ENCODE assay signal across 7 mouse cellular contexts in genomic region chr3:37724171-37724804, GRCm38 (mm10). TPM values are rescaled to one million over a fixed set of nuclear protein-coding genes. Genes with fewer than 3 reads are reported as not detected.
A peak's percentile ranks its signal among the peaks of the same experiment; 100 is the strongest.
DNase-seq lines count a peak whose midpoint lies in the region; ATAC-seq and TF ChIP-seq lines count a peak whose summit lies in the region.

Gm5148 (minus strand) TSS chr3:37724490.

- H3K27ac ChIP-seq in heart, embryonic 15.5 days: peak within 1 kb of the TSS; percentile 18; the same call in 1 of the 2 replicates
- H3K27ac ChIP-seq in liver, embryonic 14.5 days: no peak within 1 kb of the TSS

- H3K9me3 ChIP-seq in heart, embryonic 15.5 days (replicated peaks): no peaks in the 10 kb centered on the region
- no peaks in the 10 kb centered on the region for H3K9me3 ChIP-seq in liver, embryonic 14.5 days (ENCODE audit: control insufficient read depth, low read length)

- TF ChIP-seq CTCF in liver, embryonic 14.5 days (IDR thresholded peaks at IDR 0.05; ENCODE audit: low read depth): 0 out of 2 replicates have a peak, but pooled peaks have one; percentile 13

- peak; percentile 91 for ATAC-seq in activated CD4-positive, CD25-positive, alpha-beta regulatory T cell, adult 4 months
- 0 out of 2 replicates have a peak, but pooled peaks have one; percentile 39 for ATAC-seq in heart, embryonic 15.5 days (replicated peaks; ENCODE audit: insufficient number of reproducible peaks, insufficient read depth, low FRiP score, low read depth)
- ATAC-seq in liver, embryonic 14.5 days (ENCODE audit: insufficient read depth): peak; percentile 41; the same call in 1 of the 2 replicates

- peak within 1 kb of the TSS; percentile 38 for H3K9ac ChIP-seq in heart, embryonic 15.5 days
- H3K9ac ChIP-seq in liver, embryonic 14.5 days (replicated peaks): no peak within 1 kb of the TSS

- WGBS in heart, embryonic 15.5 days: 5% methylated on average over 24 of the region's 24 CpGs
- WGBS in liver, embryonic 14.5 days (ENCODE audit: insufficient replicate concordance): 5% methylated on average over 24 of the region's 24 CpGs

- H3K4me1 ChIP-seq in heart, embryonic 15.5 days (replicated peaks): peaks cover 32% of the 10 kb centered on the region
- peaks cover 0 to 25% of the 10 kb centered on the region in 2 experiments; a peak in 3 of 4 replicates for H3K4me1 ChIP-seq in liver, embryonic 14.5 days (replicated peaks; ENCODE audit: control insufficient read depth in 2 of 2, insufficient read depth in 2 of 2, low read length in 1 of 2)

- peaks cover 2% of the 10 kb centered on the region; the same call in 1 of the 2 replicates for H3K27me3 ChIP-seq in heart, embryonic 15.5 days
- peaks cover 22% of the 10 kb centered on the region for H3K27me3 ChIP-seq in liver, embryonic 14.5 days (ENCODE audit: control insufficient read depth, insufficient read depth, low read length)

- peak within 1 kb of the TSS; percentile 83 for H3K4me2 ChIP-seq in heart, embryonic 15.5 days
- peak within 1 kb of the TSS; percentile 49 for H3K4me2 ChIP-seq in liver, embryonic 14.5 days (ENCODE audit: low read depth)

- peak within 1 kb of the TSS; percentile 50 for H3K4me3 ChIP-seq in heart, embryonic 15.5 days
- peak within 1 kb of the TSS; percentile 23 to 44; a peak in 3 of 4 replicates for H3K4me3 ChIP-seq in liver, embryonic 14.5 days (ENCODE audit: insufficient read depth in 1 of 2, low read depth in 2 of 2, low read length in 2 of 2)

- no peaks in the 10 kb centered on the region for H3K36me3 ChIP-seq in heart, embryonic 15.5 days
- no peaks in the 10 kb centered on the region for H3K36me3 ChIP-seq in liver, embryonic 14.5 days (replicated peaks; ENCODE audit: control insufficient read depth, insufficient read depth, low read depth)

- peak; percentile 88 to 89 for DNase-seq in cerebellum, postnatal 25 days
- DNase-seq in kidney, postnatal 36 days: peak; percentile 94
- no peak for DNase-seq in liver, embryonic 14.5 days (ENCODE audit: low read depth in 3 of 3, low spot score in 3 of 3)
- DNase-seq in naive thymus-derived CD4-positive, alpha-beta T cell, adult 2 months (ENCODE audit: low read depth): peak; percentile 87
- DNase-seq in testis, postnatal 14 days (ENCODE audit: low spot score): peak; percentile 64

- TF ChIP-seq EP300 in liver, embryonic 14.5 days (IDR thresholded peaks at IDR 0.05; ENCODE audit: low read depth): no peak

RNA-seq across cellular contexts. Expression of gene Gm5148, which starts in this region (rescaled TPM):
- polyA plus RNA-seq in activated CD4-positive, CD25-positive, alpha-beta regulatory T cell, adult 4 months (2017; shearing (Covaris generic)): 1 to 10 TPM; 1.5 to 1.6 TPM
- polyA plus RNA-seq in heart, embryonic 15.5 days (2015; fragmentation: Nextera tagmentation; extraction: Ambion mirVana): 3.0 and 3.2 TPM in 2 replicates
- polyA plus RNA-seq in liver, embryonic 14.5 days (2012; rRNA removed): 1.6 TPM in 2 replicates
- polyA plus RNA-seq in liver, embryonic 14.5 days (2014; fragmentation: Nextera tagmentation; extraction: Ambion mirVana): 3.0 and 3.5 TPM in 2 replicates

Comparison
In these comparisons a context has a peak if more than half of its experiments do, and no peak if none do; other contexts are left out.
1. ATAC-seq: peak in every context shown above with its lines; median percentile 91 in activated CD4-positive, CD25-positive, alpha-beta regulatory T cell, adult 4 months; 41 in liver, embryonic 14.5 days; 39 in heart, embryonic 15.5 days.
2. DNase-seq: peak in cerebellum, postnatal 25 days (2 of 2), kidney, postnatal 36 days (2 of 2), naive thymus-derived CD4-positive, alpha-beta T cell, adult 2 months (single experiment) and testis, postnatal 14 days (single experiment); none in liver, embryonic 14.5 days (0 of 3).